ENCODE assay signal across 19 mouse cellular contexts in genomic region chr3:21992203-21992602, GRCm38 (mm10).
DNase-seq lines count a peak whose midpoint lies in the region; ATAC-seq lines count a peak whose summit lies in the region.
"Had no signal": no experiment of that assay in that cellular context is flagged by ENCODE, and none has a peak within 500 bp of the region (broad histone marks: within the 10 kb centered on the region; RNA-seq: fewer than 3 reads in every experiment).

No protein-coding gene starts in this region.

- WGBS in macrophage (ENCODE audit: missing documents) = 45% methylated on average over 5 of the region's 5 CpGs

- peak; percentile 50 for DNase-seq in heart, adult 11 months
- no peak for DNase-seq in heart, postnatal 10 days
- peak; percentile 56 for DNase-seq in CD4-positive, CD25-positive, alpha-beta regulatory T cell, adult 2 months (ENCODE audit: low read depth, low spot score)
- DNase-seq in layer of hippocampus, postnatal 36 days = no peak
- no peak for DNase-seq in frontal cortex, postnatal 25 days (ENCODE audit: low spot score in 2 of 2)
- DNase-seq in cerebellum, postnatal 14 days = no peak
- DNase-seq: adrenal gland, adult 2 months; forebrain, postnatal 0 days; gastrocnemius, postnatal 25 days; kidney, adult 11 months; kidney, postnatal 14 days; lung, postnatal 14 days; right cerebral cortex, adult 18-20 months had no signal

- ATAC-seq in common myeloid progenitor, adult 5-6 weeks (replicated peaks; ENCODE audit: low read depth, poor library complexity, severe bottlenecking) = peak; percentile 6; the same call in 1 of the 2 replicates
- ATAC-seq: forebrain, postnatal 0 days had no signal

- H3K4me3 ChIP-seq in macrophage (ENCODE audit: inconsistent target) = no peak overlapping the region
- H3K4me3 ChIP-seq: heart, embryonic 12.5 days; hindbrain, embryonic 10.5 days; midbrain, embryonic 12.5 days; myocyte had no signal

- H3K36me3 ChIP-seq in macrophage (ENCODE audit: inconsistent target) = no peaks in the 10 kb centered on the region
- H3K36me3 ChIP-seq: heart, embryonic 12.5 days; hindbrain, embryonic 10.5 days; midbrain, embryonic 12.5 days had no signal

- H3K27ac ChIP-seq in macrophage = peak overlapping the region; percentile 83
- H3K27ac ChIP-seq: hindbrain, embryonic 10.5 days; midbrain, embryonic 12.5 days had no signal

- H3K79me2 ChIP-seq in macrophage (ENCODE audit: inconsistent target) = no peaks in the 10 kb centered on the region

- intact Hi-C loops in heart, postnatal 10 days (cut with DNase I) = no loop called here

Comparison
In these comparisons a context has a peak if more than half of its experiments do, and no peak if none do; other contexts are left out.
1. DNase-seq: peak in heart, adult 11 months (single experiment) and CD4-positive, CD25-positive, alpha-beta regulatory T cell, adult 2 months (single experiment); none in heart, postnatal 10 days (0 of 2), layer of hippocampus, postnatal 36 days (0 of 2), frontal cortex, postnatal 25 days (0 of 2) and cerebellum, postnatal 14 days (0 of 2).